Mouse (Mus musculus): ENCODE data around the gene Srek1. TPM values are rescaled to one million over a fixed set of nuclear protein-coding genes. Genes with fewer than 3 reads are reported as not detected.

Gene Srek1
- polyA plus RNA-seq, 1 experiment from 2014 or later = 16.0 TPM

DNA sequence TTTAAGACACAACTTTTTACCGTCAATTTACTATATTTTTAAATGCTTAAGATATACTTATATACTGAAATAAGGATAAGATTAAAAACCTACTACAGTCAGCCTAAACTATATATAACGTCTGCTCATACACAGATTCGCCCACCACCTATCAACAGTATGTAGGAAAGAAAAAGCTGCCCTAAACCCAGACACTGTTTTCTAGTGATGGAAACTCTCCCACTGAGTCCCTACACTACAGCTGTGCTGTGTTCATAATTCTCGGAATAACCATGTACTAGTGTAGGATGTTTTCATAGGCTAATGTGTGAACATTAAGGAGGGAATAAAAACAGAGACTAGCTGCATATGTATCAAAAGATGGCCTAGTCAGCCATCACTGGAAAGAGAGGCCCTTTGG is 29.2 kb downstream of the Srek1 start:
- 85% methylated on average over 4 of the region's 4 CpGs for WGBS (ENCODE audit: insufficient replicate concordance)
- no peaks in the 10 kb centered on the region for H3K4me1 ChIP-seq (ENCODE audit: insufficient read depth)
- H3K27me3 ChIP-seq (ENCODE audit: insufficient read depth, low read length) = no peaks in the 10 kb centered on the region
- no peak for DNase-seq
- TF ChIP-seq CTCF (IDR thresholded peaks at IDR 0.05; ENCODE audit: low read depth) = no peak
- TF ChIP-seq EP300 (IDR thresholded peaks at IDR 0.05; ENCODE audit: low read depth) = no peak
- no peak overlapping the region for H3K4me3 ChIP-seq (ENCODE audit: low read depth, low read length)
- ATAC-seq = no peak
- H3K4me2 ChIP-seq (ENCODE audit: low read depth, low read length) = no peak overlapping the region
- H3K9ac ChIP-seq (replicated peaks) = no peak overlapping the region
- peaks cover 53% of the 10 kb centered on the region for H3K36me3 ChIP-seq (replicated peaks; ENCODE audit: insufficient read depth, low read length)
- no peak overlapping the region for H3K27ac ChIP-seq (ENCODE audit: low read depth)
- H3K9me3 ChIP-seq (ENCODE audit: low read length) = no peaks in the 10 kb centered on the region

- H3K9me3 ChIP-seq (ENCODE audit: low read length) = no peaks in the 10 kb centered on the region
- H3K27me3 ChIP-seq (ENCODE audit: insufficient read depth, low read length) = no peaks in the 10 kb centered on the region
- H3K27ac ChIP-seq (ENCODE audit: low read depth) = no peak overlapping the region
- H3K9ac ChIP-seq (replicated peaks) = no peak overlapping the region
- no peak overlapping the region for H3K4me3 ChIP-seq (ENCODE audit: low read depth, low read length)
- peak; percentile 81 for ATAC-seq
- H3K36me3 ChIP-seq (replicated peaks; ENCODE audit: insufficient read depth, low read length) = peaks cover 17% of the 10 kb centered on the region
- peak; percentile 38 for DNase-seq
- H3K4me2 ChIP-seq (ENCODE audit: low read depth, low read length) = no peak overlapping the region
- WGBS (ENCODE audit: insufficient replicate concordance) = 65% methylated on average over 5 of the region's 5 CpGs
- TF ChIP-seq EP300 (IDR thresholded peaks at IDR 0.05; ENCODE audit: low read depth) (peak; percentile 90), CTCF (IDR thresholded peaks at IDR 0.05; ENCODE audit: low read depth) (no peak)
- H3K4me1 ChIP-seq (ENCODE audit: insufficient read depth) = no peaks in the 10 kb centered on the region
Observed at GRCm38 (mm10) chr13:103735330-103736007, 38.9 kb downstream of the Srek1 start.

DNA sequence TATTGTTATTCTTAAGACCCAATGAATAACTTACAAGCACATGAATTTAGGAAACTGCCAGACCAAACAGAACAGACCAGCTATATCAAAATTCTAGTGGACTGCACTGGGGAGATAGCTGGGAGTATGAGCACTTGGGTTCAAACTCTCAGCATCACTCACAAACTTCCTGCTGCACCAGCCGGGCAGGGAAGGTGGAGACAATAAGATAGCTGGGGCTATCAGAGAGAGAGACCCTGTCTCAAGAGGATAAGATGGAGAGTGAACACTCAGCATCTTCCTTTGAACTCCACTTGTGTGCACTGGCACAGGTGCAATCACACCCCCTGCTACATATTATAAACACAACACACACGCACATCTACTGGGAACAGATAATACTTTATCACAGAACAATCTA is 47.5 kb downstream of the Srek1 start:
- DNase-seq = no peak
- 59% methylated on average over 2 of the region's 2 CpGs for WGBS (ENCODE audit: insufficient replicate concordance)

GRCm38 (mm10) chr13:103711406-103712025 is 62.9 kb downstream of the Srek1 start:
- Histone ChIP-seq H3K9me3 (ENCODE audit: low read length) (no peaks in the 10 kb centered on the region), H3K36me3 (replicated peaks; ENCODE audit: insufficient read depth, low read length) (no peaks in the 10 kb centered on the region), H3K27me3 (ENCODE audit: insufficient read depth, low read length) (no peaks in the 10 kb centered on the region), H3K9ac (replicated peaks) (no peak overlapping the region), H3K4me3 (ENCODE audit: low read depth, low read length) (no peak overlapping the region), H3K4me1 (ENCODE audit: insufficient read depth) (no peaks in the 10 kb centered on the region), H3K4me2 (ENCODE audit: low read depth, low read length) (no peak overlapping the region), H3K27ac (ENCODE audit: low read depth) (no peak overlapping the region)
- WGBS (ENCODE audit: insufficient replicate concordance) = 66% methylated on average over 11 of the region's 11 CpGs
- no peak for TF ChIP-seq CTCF (IDR thresholded peaks at IDR 0.05; ENCODE audit: low read depth)
- TF ChIP-seq EP300 (IDR thresholded peaks at IDR 0.05; ENCODE audit: low read depth) = no peak
- no peak for DNase-seq
- no peak for ATAC-seq

More for the DNA sequence above, 47.5 kb downstream of the Srek1 start:
- ATAC-seq = no peak
- H3K36me3 ChIP-seq (replicated peaks; ENCODE audit: insufficient read depth, low read length) = no peaks in the 10 kb centered on the region
- no peaks in the 10 kb centered on the region for H3K27me3 ChIP-seq (ENCODE audit: insufficient read depth, low read length)
- H3K4me2 ChIP-seq (ENCODE audit: low read depth, low read length) = no peak overlapping the region
- no peak for TF ChIP-seq EP300 (IDR thresholded peaks at IDR 0.05; ENCODE audit: low read depth)
- no peak for TF ChIP-seq CTCF (IDR thresholded peaks at IDR 0.05; ENCODE audit: low read depth)
- H3K4me3 ChIP-seq (ENCODE audit: low read depth, low read length) = no peak overlapping the region
- H3K27ac ChIP-seq (ENCODE audit: low read depth) = no peak overlapping the region
- 0 out of 2 replicates have a peak, but pooled peaks cover 2% of the 10 kb centered on the region for H3K9me3 ChIP-seq (ENCODE audit: low read length)
- no peaks in the 10 kb centered on the region for H3K4me1 ChIP-seq (ENCODE audit: insufficient read depth)
- H3K9ac ChIP-seq (replicated peaks) = no peak overlapping the region

- no peak overlapping the region for H3K4me3 ChIP-seq (ENCODE audit: low read depth, low read length)
- ATAC-seq (no peak), DNase-seq (peak; percentile 39)
- no peak overlapping the region for H3K27ac ChIP-seq (ENCODE audit: low read depth)
- no peak overlapping the region for H3K9ac ChIP-seq (replicated peaks)
- peak; percentile 58 for TF ChIP-seq CTCF (IDR thresholded peaks at IDR 0.05; ENCODE audit: low read depth)
- no peak for TF ChIP-seq EP300 (IDR thresholded peaks at IDR 0.05; ENCODE audit: low read depth)
- WGBS (ENCODE audit: insufficient replicate concordance) = 44% methylated on average over 7 of the region's 7 CpGs
- no peaks in the 10 kb centered on the region for H3K9me3 ChIP-seq (ENCODE audit: low read length)
- no peak overlapping the region for H3K4me2 ChIP-seq (ENCODE audit: low read depth, low read length)
- H3K27me3 ChIP-seq (ENCODE audit: insufficient read depth, low read length) = no peaks in the 10 kb centered on the region
- H3K4me1 ChIP-seq (ENCODE audit: insufficient read depth) = no peaks in the 10 kb centered on the region
- H3K36me3 ChIP-seq (replicated peaks; ENCODE audit: insufficient read depth, low read length) = no peaks in the 10 kb centered on the region
Observed at GRCm38 (mm10) chr13:103710359-103710781, 64.0 kb downstream of the Srek1 start.

DNA sequence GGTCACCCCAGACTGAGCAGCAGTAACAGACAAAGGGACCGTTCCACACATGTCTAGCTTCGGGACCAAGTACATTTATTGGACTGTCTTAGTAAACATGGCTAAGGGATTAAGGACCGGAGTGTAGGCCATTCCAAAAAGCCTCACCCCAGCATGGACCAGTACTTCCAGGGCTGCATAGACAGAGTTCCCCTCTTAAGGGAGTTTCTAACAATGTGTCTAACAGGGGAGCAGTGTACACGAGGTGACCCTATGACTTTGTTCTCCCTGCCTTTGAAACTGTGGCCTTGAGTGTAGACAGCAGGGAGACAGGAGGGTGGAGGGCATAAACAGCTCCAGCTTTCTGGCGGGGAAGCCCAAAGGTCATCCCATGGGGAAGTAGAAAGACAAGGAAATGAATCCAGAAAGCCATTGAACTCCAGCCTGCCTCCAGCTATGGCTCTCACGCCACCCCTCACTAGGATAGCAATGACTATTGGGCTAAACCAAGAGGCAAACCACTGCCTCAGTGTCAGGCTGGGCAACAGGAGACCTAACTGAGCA is 68.9 kb downstream of the Srek1 start:
- WGBS (ENCODE audit: insufficient replicate concordance) = 64% methylated on average over 6 of the region's 6 CpGs
- no peak for DNase-seq
- H3K9ac ChIP-seq (replicated peaks) = no peak overlapping the region
- no peaks in the 10 kb centered on the region for H3K4me1 ChIP-seq (ENCODE audit: insufficient read depth)
- TF ChIP-seq EP300 (IDR thresholded peaks at IDR 0.05; ENCODE audit: low read depth) (no peak), CTCF (IDR thresholded peaks at IDR 0.05; ENCODE audit: low read depth) (no peak)
- no peak overlapping the region for H3K4me2 ChIP-seq (ENCODE audit: low read depth, low read length)
- H3K4me3 ChIP-seq (ENCODE audit: low read depth, low read length) = no peak overlapping the region
- no peak overlapping the region for H3K27ac ChIP-seq (ENCODE audit: low read depth)
- H3K36me3 ChIP-seq (replicated peaks; ENCODE audit: insufficient read depth, low read length) = no peaks in the 10 kb centered on the region
- no peak for ATAC-seq
- H3K9me3 ChIP-seq (ENCODE audit: low read length) = no peaks in the 10 kb centered on the region
- no peaks in the 10 kb centered on the region for H3K27me3 ChIP-seq (ENCODE audit: insufficient read depth, low read length)

Measured in liver, postnatal 0 days (tissue).